Mouse (Mus musculus) heart, postnatal 0 days (tissue): Measurements from ENCODE around the gene Nr2c2ap.

Experiments used
- CTCF ChIP-seq: IDR thresholded peaks from 2 replicates; pipeline ENCODE4 v1.5.1; 2016; ENCODE audit warnings: antibody characterized with exemption, control low read depth, low read depth
- EP300 ChIP-seq: IDR thresholded peaks from 2 replicates; pipeline ENCODE4 v1.6.1; 2016; ENCODE audit warnings: antibody characterized with exemption, low read depth

DNA sequence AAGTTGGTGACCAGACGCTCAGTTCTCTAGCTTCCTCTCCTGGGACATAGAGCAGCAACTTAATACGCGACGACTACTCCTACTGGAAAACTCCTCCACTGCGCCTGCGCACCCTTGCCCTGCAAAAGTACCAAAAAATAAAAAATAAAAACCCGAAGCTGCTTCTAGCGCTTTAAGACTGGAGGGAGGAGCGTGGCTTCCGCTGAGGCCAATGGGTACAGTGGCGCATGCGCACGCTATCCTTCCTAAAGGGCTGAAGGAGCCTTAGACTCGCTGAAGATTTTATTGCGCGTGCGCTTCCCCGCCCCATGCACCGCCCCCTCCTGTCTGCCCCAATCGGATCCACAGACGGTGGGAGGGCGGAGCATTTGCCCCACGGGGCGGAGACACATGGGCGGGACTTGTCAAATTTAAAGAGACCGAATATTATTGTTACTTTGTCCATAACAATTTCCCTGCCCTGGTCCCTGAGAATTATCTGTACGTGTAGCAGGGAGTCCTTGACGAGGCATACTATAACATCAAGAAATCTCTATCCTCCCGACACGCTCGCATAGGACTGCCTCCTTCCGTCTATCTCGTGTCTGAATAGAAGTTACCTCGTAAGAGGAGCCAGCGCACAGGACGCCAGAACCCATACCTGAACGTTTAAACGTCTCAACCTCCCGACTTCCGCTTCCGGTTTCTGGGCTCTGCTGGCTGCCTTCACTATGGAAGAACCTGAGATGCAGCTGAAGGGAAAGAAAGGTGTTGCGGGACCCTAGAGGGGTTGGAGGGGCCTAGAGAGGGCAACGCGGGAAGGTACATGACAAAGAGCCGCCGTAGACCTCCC is 8.1 kb downstream of the Nr2c2ap start, which contains the start of the genes Rfxank, Borcs8 and Mef2b:
- no peak for TF ChIP-seq CTCF
- TF ChIP-seq EP300 = no peak
